Mouse (Mus musculus): Measurements from ENCODE around the gene Tyw1. TPM values are rescaled to one million over a fixed set of nuclear protein-coding genes. Genes with fewer than 3 reads are reported as not detected.

Gene Tyw1
- polyA plus RNA-seq, 1 experiment: 7.7 TPM

- H3K4me1 ChIP-seq: peaks cover 41% of the 10 kb centered on the region
- no peaks in the 10 kb centered on the region for H3K27me3 ChIP-seq (replicated peaks)
- peaks cover 38% of the 10 kb centered on the region for H3K36me3 ChIP-seq (replicated peaks; ENCODE audit: low read length)
- H3K4me3 ChIP-seq (replicated peaks): peak overlapping the region; percentile 98
- no peak for TF ChIP-seq GATA1 (IDR thresholded peaks at IDR 0.05; ENCODE audit: borderline replicate concordance, low read length)
- no peaks in the 10 kb centered on the region for H3K9me3 ChIP-seq
Measured at GRCm38 (mm10) chr5:130257303-130257702, 1.9 kb downstream of the Tyw1 start.

DNA sequence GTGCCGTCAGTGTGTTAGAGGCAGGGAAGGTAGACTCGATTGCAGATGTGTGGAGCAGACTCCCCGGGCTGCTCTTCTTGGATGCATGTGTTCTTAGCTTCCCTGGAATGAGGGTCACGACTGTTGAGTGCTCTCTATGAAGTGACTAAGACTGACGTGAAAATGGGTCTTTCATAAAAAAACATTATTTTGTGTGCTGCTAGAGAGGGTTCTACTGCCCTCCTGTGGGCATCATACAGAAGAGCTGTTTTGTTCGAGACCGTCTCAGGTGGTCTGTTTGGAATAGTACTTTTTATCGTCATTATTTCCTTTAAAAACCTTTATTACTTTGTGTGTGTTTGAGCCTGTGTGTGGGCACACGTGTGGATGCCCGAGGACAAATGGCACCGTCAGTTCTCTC lies 8.0 kb downstream of the Tyw1 start:
- TF ChIP-seq GATA1 (IDR thresholded peaks at IDR 0.05; ENCODE audit: borderline replicate concordance, low read length): no peak
- TF ChIP-seq FLI1 (IDR thresholded peaks at IDR 0.05; ENCODE audit: low read length): no peak
- peaks cover 59% of the 10 kb centered on the region for H3K4me1 ChIP-seq
- peaks cover 72% of the 10 kb centered on the region for H3K36me3 ChIP-seq (replicated peaks; ENCODE audit: low read length)

GRCm38 (mm10) chr5:130264433-130265005 lies 9.1 kb downstream of the Tyw1 start:
- Histone ChIP-seq H3K36me3 (replicated peaks; ENCODE audit: low read length) (peaks cover 77% of the 10 kb centered on the region), H3K4me1 (peaks cover 54% of the 10 kb centered on the region), H3K27me3 (replicated peaks) (no peaks in the 10 kb centered on the region), H3K9me3 (no peaks in the 10 kb centered on the region), H3K4me3 (replicated peaks) (peak overlapping the region; percentile 69)
- TF ChIP-seq GATA1 (IDR thresholded peaks at IDR 0.05; ENCODE audit: borderline replicate concordance, low read length) (no peak), FLI1 (IDR thresholded peaks at IDR 0.05; ENCODE audit: low read length) (no peak)

More for the DNA sequence above, 8.0 kb downstream of the Tyw1 start:
- no peaks in the 10 kb centered on the region for H3K27me3 ChIP-seq (replicated peaks)
- H3K4me3 ChIP-seq (replicated peaks): no peak overlapping the region
- H3K9me3 ChIP-seq: no peaks in the 10 kb centered on the region

DNA sequence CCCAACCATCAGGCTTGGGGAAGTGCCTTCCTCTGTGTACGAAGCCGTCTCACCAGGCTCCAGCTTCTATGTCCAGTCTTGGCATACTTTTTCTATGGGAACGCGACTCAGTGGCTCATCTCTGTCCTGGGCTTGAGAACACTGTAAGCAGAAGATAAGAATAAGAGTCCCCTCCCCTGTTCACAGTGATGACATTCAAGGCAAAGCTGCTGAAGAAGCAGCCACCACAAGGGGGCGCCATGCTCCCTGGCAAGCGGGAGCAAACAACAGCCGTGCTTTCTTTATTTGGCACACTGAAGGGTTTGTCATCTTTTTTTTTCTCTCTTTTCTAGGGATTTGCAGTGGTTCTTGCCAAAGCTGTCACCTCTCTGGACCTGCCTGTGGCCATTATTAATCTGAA lies 11.2 kb downstream of the Tyw1 start:
- Histone ChIP-seq H3K36me3 (replicated peaks; ENCODE audit: low read length) (peaks cover 86% of the 10 kb centered on the region), H3K27me3 (replicated peaks) (no peaks in the 10 kb centered on the region), H3K4me1 (peaks cover 44% of the 10 kb centered on the region), H3K4me3 (replicated peaks) (no peak overlapping the region), H3K9me3 (no peaks in the 10 kb centered on the region)
- no peak for TF ChIP-seq FLI1 (IDR thresholded peaks at IDR 0.05; ENCODE audit: low read length)
- no peak for TF ChIP-seq GATA1 (IDR thresholded peaks at IDR 0.05; ENCODE audit: borderline replicate concordance, low read length)

- Histone ChIP-seq H3K9me3 (no peaks in the 10 kb centered on the region), H3K4me1 (peaks cover 44% of the 10 kb centered on the region), H3K27me3 (replicated peaks) (no peaks in the 10 kb centered on the region), H3K36me3 (replicated peaks; ENCODE audit: low read length) (peaks cover 86% of the 10 kb centered on the region), H3K4me3 (replicated peaks) (no peak overlapping the region)
- TF ChIP-seq FLI1 (IDR thresholded peaks at IDR 0.05; ENCODE audit: low read length) (no peak), GATA1 (IDR thresholded peaks at IDR 0.05; ENCODE audit: borderline replicate concordance, low read length) (no peak)
Measured at GRCm38 (mm10) chr5:130267316-130267715, 11.9 kb downstream of the Tyw1 start.

DNA sequence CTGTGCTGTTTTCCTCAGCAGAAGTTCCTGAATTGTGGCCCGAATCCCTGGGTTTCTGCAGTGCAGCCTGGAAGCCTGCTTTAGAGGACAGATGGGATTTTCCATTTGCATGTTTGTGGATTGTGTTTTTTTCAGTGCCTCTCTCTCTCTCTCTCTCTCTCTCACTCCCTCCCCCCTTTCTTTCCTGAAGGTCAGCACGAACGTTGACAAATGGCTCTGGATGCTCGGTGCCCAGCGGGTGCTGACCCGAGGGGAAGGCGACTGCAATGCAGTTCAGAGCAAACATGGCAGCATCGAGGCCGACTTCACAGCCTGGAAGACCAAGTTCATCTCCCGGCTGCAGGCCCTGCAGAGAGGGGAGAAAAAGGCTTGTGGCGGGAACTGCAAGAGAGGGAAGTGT lies 13.6 kb downstream of the Tyw1 start:
- Histone ChIP-seq H3K9me3 (no peaks in the 10 kb centered on the region), H3K4me3 (replicated peaks) (no peak overlapping the region), H3K27me3 (replicated peaks) (no peaks in the 10 kb centered on the region), H3K4me1 (peaks cover 32% of the 10 kb centered on the region), H3K36me3 (replicated peaks; ENCODE audit: low read length) (peaks cover 86% of the 10 kb centered on the region)
- no peak for TF ChIP-seq FLI1 (IDR thresholded peaks at IDR 0.05; ENCODE audit: low read length)
- TF ChIP-seq GATA1 (IDR thresholded peaks at IDR 0.05; ENCODE audit: borderline replicate concordance, low read length): no peak

DNA sequence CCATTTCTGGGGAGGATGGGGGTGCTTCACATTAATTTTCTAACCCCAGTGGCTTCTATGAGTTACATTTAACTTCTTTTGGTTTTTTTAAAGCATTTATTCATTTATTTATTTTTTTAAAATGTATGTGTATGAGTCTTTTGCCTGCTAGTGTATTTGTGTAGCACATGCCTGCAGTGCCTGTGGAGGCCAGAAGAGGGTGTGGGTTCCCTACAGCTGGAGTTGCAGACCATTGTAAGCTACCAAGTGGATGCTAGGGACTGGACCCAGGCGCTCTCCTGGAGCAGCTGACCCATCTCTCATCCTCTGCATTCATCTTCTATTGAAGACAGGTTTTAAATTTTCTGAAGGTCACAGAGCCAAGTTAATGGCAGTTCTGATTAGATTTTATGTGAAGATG lies 16.9 kb downstream of the Tyw1 start:
- TF ChIP-seq GATA1 (IDR thresholded peaks at IDR 0.05; ENCODE audit: borderline replicate concordance, low read length) (no peak), FLI1 (IDR thresholded peaks at IDR 0.05; ENCODE audit: low read length) (no peak)
- H3K36me3 ChIP-seq (replicated peaks; ENCODE audit: low read length): peaks cover 94% of the 10 kb centered on the region
- H3K27me3 ChIP-seq (replicated peaks): no peaks in the 10 kb centered on the region
- no peak overlapping the region for H3K4me3 ChIP-seq (replicated peaks)
- no peaks in the 10 kb centered on the region for H3K9me3 ChIP-seq
- H3K4me1 ChIP-seq: no peaks in the 10 kb centered on the region; the same call in 1 of the 2 replicates

DNA sequence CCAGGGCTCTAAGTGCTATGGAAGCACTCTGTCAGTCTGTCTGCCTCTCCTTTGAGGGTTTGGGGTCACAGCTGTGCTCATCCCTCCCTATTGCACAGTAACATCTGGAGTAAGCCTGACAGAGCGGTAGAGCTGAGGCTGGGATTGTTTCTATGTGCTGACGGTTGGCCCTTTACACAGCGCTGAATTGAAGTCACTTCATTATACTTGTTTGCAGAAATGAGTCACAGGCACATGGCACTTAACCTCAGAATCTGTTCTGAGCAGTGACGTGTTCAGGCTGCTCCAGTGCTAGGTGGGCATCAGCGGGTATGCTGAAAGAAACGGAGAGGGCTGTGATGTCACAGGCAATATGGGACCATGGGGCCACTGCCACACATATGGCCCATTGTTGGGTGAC lies 17.6 kb downstream of the Tyw1 start:
- no peak overlapping the region for H3K4me3 ChIP-seq (replicated peaks)
- H3K9me3 ChIP-seq: no peaks in the 10 kb centered on the region
- H3K36me3 ChIP-seq (replicated peaks; ENCODE audit: low read length): peaks cover 94% of the 10 kb centered on the region
- no peaks in the 10 kb centered on the region for H3K27me3 ChIP-seq (replicated peaks)
- TF ChIP-seq FLI1 (IDR thresholded peaks at IDR 0.05; ENCODE audit: low read length): no peak
- no peak for TF ChIP-seq GATA1 (IDR thresholded peaks at IDR 0.05; ENCODE audit: borderline replicate concordance, low read length)
- H3K4me1 ChIP-seq: peaks cover 3% of the 10 kb centered on the region

DNA sequence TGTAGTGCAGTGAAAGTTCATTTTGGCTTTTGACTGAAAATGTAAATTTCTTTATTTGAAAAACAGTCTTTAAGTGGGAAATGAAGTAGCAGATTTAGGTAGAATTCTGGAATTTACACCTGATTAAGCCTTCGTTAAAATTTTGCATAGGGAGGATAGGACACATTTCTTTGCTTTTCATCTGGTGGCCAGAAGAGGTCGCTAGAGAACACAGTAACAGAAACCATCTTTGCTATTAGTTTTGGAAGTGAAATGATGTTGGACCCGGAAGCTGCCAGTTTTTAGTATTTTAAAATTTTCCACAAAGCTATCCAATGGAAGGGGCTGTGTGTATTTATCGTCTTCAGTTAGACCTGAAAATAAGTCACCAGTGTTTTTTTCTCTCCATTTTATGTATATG lies 20.1 kb downstream of the Tyw1 start:
- H3K4me1 ChIP-seq: peaks cover 8% of the 10 kb centered on the region
- TF ChIP-seq GATA1 (IDR thresholded peaks at IDR 0.05; ENCODE audit: borderline replicate concordance, low read length): no peak
- no peak for TF ChIP-seq FLI1 (IDR thresholded peaks at IDR 0.05; ENCODE audit: low read length)
- H3K36me3 ChIP-seq (replicated peaks; ENCODE audit: low read length): peaks cover 96% of the 10 kb centered on the region
- no peak overlapping the region for H3K4me3 ChIP-seq (replicated peaks)
- H3K27me3 ChIP-seq (replicated peaks): no peaks in the 10 kb centered on the region
- no peaks in the 10 kb centered on the region for H3K9me3 ChIP-seq

DNA sequence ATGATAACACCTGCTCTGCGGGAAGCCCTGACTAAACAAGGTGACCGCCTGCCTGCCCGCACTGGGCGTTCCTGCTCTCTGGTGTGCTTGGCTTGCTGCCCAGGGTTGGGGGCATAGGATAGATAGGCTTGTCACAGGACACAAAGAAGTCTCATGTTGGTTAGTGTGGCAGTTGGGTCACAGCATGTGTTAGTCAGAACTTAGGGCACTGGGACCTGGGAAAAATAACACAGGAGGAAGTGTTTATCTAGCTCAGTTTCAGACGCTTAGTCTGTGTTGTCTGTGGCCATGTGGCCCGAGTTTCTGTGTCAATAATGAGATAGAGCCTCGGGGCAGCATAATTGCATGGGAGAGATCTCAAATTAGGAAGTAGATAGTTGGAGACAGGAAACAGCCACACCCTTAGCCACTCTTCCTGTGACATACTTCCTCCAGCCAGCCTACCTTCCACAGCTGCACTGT lies 22.6 kb downstream of the Tyw1 start:
- no peak for TF ChIP-seq GATA1 (IDR thresholded peaks at IDR 0.05; ENCODE audit: borderline replicate concordance, low read length)
- no peak for TF ChIP-seq FLI1 (IDR thresholded peaks at IDR 0.05; ENCODE audit: low read length)
- Histone ChIP-seq H3K36me3 (replicated peaks; ENCODE audit: low read length) (peaks cover 97% of the 10 kb centered on the region), H3K4me3 (replicated peaks) (no peak overlapping the region), H3K9me3 (no peaks in the 10 kb centered on the region), H3K4me1 (peaks cover 12% of the 10 kb centered on the region), H3K27me3 (replicated peaks) (no peaks in the 10 kb centered on the region)
